18 mouse cellular contexts compared by ENCODE assay signal in the genomic region with DNA sequence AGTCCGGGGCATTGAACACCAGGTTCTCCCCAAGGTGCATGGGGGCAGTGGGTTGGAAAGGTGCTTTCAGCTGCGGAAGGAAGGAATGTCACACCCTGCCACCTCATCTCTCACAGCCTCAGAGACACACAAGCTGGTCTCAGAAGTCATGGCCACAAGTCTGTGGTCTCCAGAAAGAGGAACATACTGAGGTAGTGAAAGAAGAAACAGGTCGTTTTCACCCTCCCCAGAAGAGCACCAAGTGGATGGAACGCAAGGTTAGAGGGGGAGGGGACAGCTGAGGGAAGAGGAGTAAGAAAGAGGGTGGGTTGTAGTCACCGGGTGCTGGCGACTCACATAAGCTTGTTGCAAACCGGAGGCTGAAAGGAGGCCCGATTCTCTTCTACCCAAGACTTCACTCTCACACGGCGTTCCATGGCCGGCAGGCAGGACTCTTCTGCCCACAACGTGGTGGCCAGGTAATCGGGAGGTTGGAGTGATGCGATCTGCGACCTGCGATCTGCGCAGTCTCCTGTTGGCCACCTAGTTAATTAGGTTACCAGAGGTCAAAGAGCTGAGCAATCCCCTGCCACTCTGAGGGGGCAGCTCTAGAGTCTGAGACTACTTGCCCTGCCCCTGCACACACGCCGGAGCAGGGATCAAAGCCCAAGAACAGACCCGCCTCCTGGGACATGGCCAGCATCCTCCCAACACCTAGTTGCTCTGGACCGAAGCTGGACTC. TPM values are rescaled to one million over a fixed set of nuclear protein-coding genes. Genes with fewer than 3 reads are reported as not detected.
DNase-seq lines count a peak whose midpoint lies in the region; ATAC-seq and TF ChIP-seq lines count a peak whose summit lies in the region.
"Had no signal": no experiment of that assay in that cellular context is flagged by ENCODE, and none has a peak within 500 bp of the region (broad histone marks: within the 10 kb centered on the region; RNA-seq: fewer than 3 reads in every experiment).

No protein-coding gene starts in this region.

- no peak for TF ChIP-seq CTCF in lung, postnatal 0 days (IDR thresholded peaks at IDR 0.05)
- TF ChIP-seq CTCF in cerebellum, adult 2 months (IDR thresholded peaks at IDR 0.05; ENCODE audit: borderline replicate concordance, insufficient read depth, low read depth, low read length), result no peak

- TF ChIP-seq POLR2A in cerebellum, adult 2 months (IDR thresholded peaks at IDR 0.05; ENCODE audit: borderline replicate concordance, insufficient read depth, low read length), result no peak

- no peak overlapping the region for H3K9ac ChIP-seq in lung, postnatal 0 days (replicated peaks; ENCODE audit: low read depth)
- H3K9ac ChIP-seq in liver, embryonic 16.5 days (ENCODE audit: low read depth, low read length), result peak overlapping the region; percentile 43; the same call in 1 of the 2 replicates
- H3K9ac ChIP-seq: midbrain, embryonic 15.5 days had no signal

- no peak overlapping the region for H3K4me2 ChIP-seq in lung, postnatal 0 days (replicated peaks; ENCODE audit: low read depth, low read length)
- peak overlapping the region; percentile 22 for H3K4me2 ChIP-seq in liver, embryonic 16.5 days (ENCODE audit: low read depth, low read length)
- H3K4me2 ChIP-seq: midbrain, embryonic 15.5 days had no signal

- ATAC-seq in lung, postnatal 0 days, result no peak
- peak; percentile 71 for ATAC-seq in common myeloid progenitor, adult 5-6 weeks (replicated peaks; ENCODE audit: low read depth, poor library complexity, severe bottlenecking)
- peak; percentile 55 for ATAC-seq in liver, embryonic 16.5 days (ENCODE audit: low read depth)
- no peak for ATAC-seq in cerebellum, adult (ENCODE audit: insufficient number of reproducible peaks, low FRiP score, low TSS enrichment)
- ATAC-seq: forebrain, embryonic 16.5 days; intestine, postnatal 0 days; midbrain, embryonic 15.5 days; Patski had no signal

- no peaks in the 10 kb centered on the region for H3K9me3 ChIP-seq in lung, postnatal 0 days (ENCODE audit: low read length)
- H3K9me3 ChIP-seq in liver, embryonic 16.5 days (replicated peaks; ENCODE audit: control insufficient read depth, low read length), result no peaks in the 10 kb centered on the region
- H3K9me3 ChIP-seq: midbrain, embryonic 15.5 days had no signal

- H3K4me1 ChIP-seq in lung, postnatal 0 days (ENCODE audit: insufficient read depth, low read depth, low read length), result no peaks in the 10 kb centered on the region; the same call in 1 of the 2 replicates
- peaks cover 17% of the 10 kb centered on the region for H3K4me1 ChIP-seq in liver, embryonic 16.5 days (ENCODE audit: control insufficient read depth, low read depth, low read length)
- no peaks in the 10 kb centered on the region for H3K4me1 ChIP-seq in cerebellum, adult 2 months (ENCODE audit: control insufficient read depth, insufficient read depth, low read length)

- DNase-seq in lung, postnatal 0 days (ENCODE audit: low spot score), result peak; percentile 46
- no peak for DNase-seq in lung, postnatal 4 days
- peak; percentile 48 to 75 for DNase-seq in spleen, postnatal 10 days (ENCODE audit: low spot score in 2 of 2)
- no peak for DNase-seq in cerebellum, adult 2 months
- DNase-seq in frontal cortex, postnatal 14 days (ENCODE audit: low spot score in 2 of 2), result no peak
- DNase-seq: adrenal gland, postnatal 36 days; embryo, embryonic 11 days; left cerebral cortex, postnatal 4 days; retina, postnatal 1 day; thymus, postnatal 25 days had no signal

- H3K36me3 ChIP-seq in lung, postnatal 0 days (ENCODE audit: insufficient read depth, low read length), result no peaks in the 10 kb centered on the region
- H3K36me3 ChIP-seq in liver, embryonic 16.5 days (ENCODE audit: control insufficient read depth, insufficient read depth), result no peaks in the 10 kb centered on the region
- H3K36me3 ChIP-seq: midbrain, embryonic 15.5 days had no signal

- no peak for TF ChIP-seq EP300 in lung, postnatal 0 days (IDR thresholded peaks at IDR 0.05)

- H3K4me3 ChIP-seq in lung, postnatal 0 days (ENCODE audit: low read depth, low read length), result no peak overlapping the region
- H3K4me3 ChIP-seq in liver, embryonic 16.5 days (ENCODE audit: low read depth, low read length), result peak overlapping the region; percentile 36
- no peak overlapping the region for H3K4me3 ChIP-seq in cerebellum, adult 2 months (replicated peaks; ENCODE audit: insufficient read depth, low read depth, low read length)
- H3K4me3 ChIP-seq: midbrain, embryonic 15.5 days had no signal

- 76% methylated on average over 21 of the region's 21 CpGs for WGBS in lung, postnatal 0 days
- WGBS in liver, embryonic 16.5 days (ENCODE audit: insufficient replicate concordance), result 39% methylated on average over 21 of the region's 21 CpGs
- WGBS in cerebellum, adult 2 months, result 87% methylated on average over 21 of the region's 21 CpGs

- H3K27me3 ChIP-seq in lung, postnatal 0 days (replicated peaks; ENCODE audit: insufficient read depth, low read length), result no peaks in the 10 kb centered on the region
- no peaks in the 10 kb centered on the region for H3K27me3 ChIP-seq in liver, embryonic 16.5 days (ENCODE audit: control insufficient read depth, insufficient read depth, low read depth, low read length)
- H3K27me3 ChIP-seq in cerebellum, adult 2 months (ENCODE audit: control insufficient read depth, insufficient read depth, low read length), result no peaks in the 10 kb centered on the region
- H3K27me3 ChIP-seq: midbrain, embryonic 15.5 days; Patski had no signal

- H3K27ac ChIP-seq in lung, postnatal 0 days (ENCODE audit: low read length), result no peak overlapping the region
- H3K27ac ChIP-seq in liver, embryonic 16.5 days (ENCODE audit: low read length), result peak overlapping the region; percentile 78
- H3K27ac ChIP-seq in cerebellum, adult 2 months (ENCODE audit: insufficient read depth, low read length), result no peak overlapping the region
- H3K27ac ChIP-seq: midbrain, embryonic 15.5 days had no signal

RNA-seq across cellular contexts. Expression of a gene that starts 1.3 kb away (rescaled TPM):
- polyA plus RNA-seq in lung, postnatal 0 days (2015; fragmentation: Nextera tagmentation; extraction: Ambion mirVana), result 1.1 and 1.6 TPM in 2 replicates
- total RNA-seq in common myeloid progenitor, adult 5-6 weeks (2017), result 14.6 and 40.0 TPM in 2 replicates
- polyA plus RNA-seq in liver, embryonic 16.5 days (2015; fragmentation: Nextera tagmentation; extraction: Ambion mirVana), result 77.1 and 88.0 TPM in 2 replicates
- 0.51 and 0.75 TPM in 2 replicates for polyA plus RNA-seq in cerebellum, adult 2 months (2012; rRNA removed)
- polyA plus RNA-seq: heart, embryonic 14.5 days; midbrain, embryonic 15.5 days; Patski had no signal

Comparison
In these comparisons a context has a peak if more than half of its experiments do, and no peak if none do; other contexts are left out.
1. DNase-seq: peak in lung, postnatal 0 days (single experiment) and spleen, postnatal 10 days (2 of 2); none in lung, postnatal 4 days (0 of 2), cerebellum, adult 2 months (0 of 2) and frontal cortex, postnatal 14 days (0 of 2).
2. ATAC-seq: peak in common myeloid progenitor, adult 5-6 weeks (single experiment) and liver, embryonic 16.5 days (single experiment); none in lung, postnatal 0 days (single experiment) and cerebellum, adult (single experiment).
3. RNA of a gene that starts 1.3 kb away (polyA plus RNA-seq): 77.1 to 88.0 TPM in liver, embryonic 16.5 days; 1.1 to 1.6 TPM in lung, postnatal 0 days and 0.51 to 0.75 TPM in cerebellum, adult 2 months; every median in the first group is over 10 times any median in the second.